Mouse (Mus musculus) G1E-ER4 (cell line): ENCODE measurements around the gene Adap2. TPM values are rescaled to one million over a fixed set of nuclear protein-coding genes. Genes with fewer than 3 reads are reported as not detected.

Source experiments
- GATA1 ChIP-seq: IDR thresholded peaks from one replicate; pipeline ENCODE4 v1.8.0; 2012; ENCODE audit warnings: low read length, inconsistent platforms
- polyA plus RNA-seq: library from polyadenylated mRNA; stranded (reverse); fragments of >175 nt; gene quantifications from 2 replicates; pipeline ENCODE4 v1.2.3, GENCODE M21; 2012

The Adap2 gene
- polyA plus RNA-seq, 1 experiment: not detected

GRCm38 (mm10) chr11:80152376-80152775 is 1.5 kb upstream of the Adap2 start:
- TF ChIP-seq GATA1: no peak

- no peak for TF ChIP-seq GATA1
Observed at GRCm38 (mm10) chr11:80154501-80154900, 596 bp downstream of the Adap2 start.

- no peak for TF ChIP-seq GATA1
Observed at GRCm38 (mm10) chr11:80155541-80155940, 1.6 kb downstream of the Adap2 start.

GRCm38 (mm10) chr11:80155961-80156360 is 2.1 kb downstream of the Adap2 start:
- TF ChIP-seq GATA1: no peak

DNA sequence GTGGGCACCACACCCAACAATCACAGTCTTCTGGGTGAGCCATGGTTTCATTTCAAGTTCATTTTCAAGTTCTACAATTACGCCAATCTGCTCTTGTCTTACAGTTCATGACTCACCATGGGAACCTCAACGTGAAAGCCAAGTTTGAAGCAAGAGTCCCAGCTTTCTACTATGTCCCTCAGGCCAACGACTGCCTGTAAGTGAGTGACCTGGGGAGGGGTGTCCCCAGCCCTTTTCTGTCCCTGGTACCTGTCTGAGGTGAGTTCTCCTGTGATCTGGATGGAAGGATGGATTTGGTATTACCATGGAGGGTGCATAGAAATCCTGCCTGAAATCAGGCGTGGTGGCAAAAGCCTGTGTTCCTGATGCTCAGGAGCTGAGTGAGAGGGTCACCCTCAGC is 2.9 kb downstream of the Adap2 start:
- TF ChIP-seq GATA1: no peak

DNA sequence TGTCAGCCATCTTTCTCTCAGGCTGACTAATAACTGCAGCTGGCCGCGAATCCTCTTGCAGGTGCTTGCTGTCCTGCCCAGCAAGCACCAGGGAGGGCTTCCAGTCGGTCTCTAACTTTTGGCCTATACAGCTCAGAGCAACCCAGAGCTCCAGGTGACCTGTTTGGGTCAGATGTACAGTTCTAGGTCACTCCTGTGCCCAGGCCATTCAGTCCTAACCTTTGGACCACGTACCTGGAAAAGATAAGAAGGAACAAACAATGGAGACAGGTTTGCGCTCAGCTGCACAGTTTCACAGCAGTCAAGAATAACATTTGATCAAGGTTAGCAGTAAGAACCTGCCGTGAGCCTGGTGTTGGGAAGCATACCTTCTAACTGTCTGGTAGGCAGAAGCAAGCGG is 5.1 kb downstream of the Adap2 start:
- no peak for TF ChIP-seq GATA1

GRCm38 (mm10) chr11:80161041-80161440 is 7.1 kb downstream of the Adap2 start:
- TF ChIP-seq GATA1: no peak

DNA sequence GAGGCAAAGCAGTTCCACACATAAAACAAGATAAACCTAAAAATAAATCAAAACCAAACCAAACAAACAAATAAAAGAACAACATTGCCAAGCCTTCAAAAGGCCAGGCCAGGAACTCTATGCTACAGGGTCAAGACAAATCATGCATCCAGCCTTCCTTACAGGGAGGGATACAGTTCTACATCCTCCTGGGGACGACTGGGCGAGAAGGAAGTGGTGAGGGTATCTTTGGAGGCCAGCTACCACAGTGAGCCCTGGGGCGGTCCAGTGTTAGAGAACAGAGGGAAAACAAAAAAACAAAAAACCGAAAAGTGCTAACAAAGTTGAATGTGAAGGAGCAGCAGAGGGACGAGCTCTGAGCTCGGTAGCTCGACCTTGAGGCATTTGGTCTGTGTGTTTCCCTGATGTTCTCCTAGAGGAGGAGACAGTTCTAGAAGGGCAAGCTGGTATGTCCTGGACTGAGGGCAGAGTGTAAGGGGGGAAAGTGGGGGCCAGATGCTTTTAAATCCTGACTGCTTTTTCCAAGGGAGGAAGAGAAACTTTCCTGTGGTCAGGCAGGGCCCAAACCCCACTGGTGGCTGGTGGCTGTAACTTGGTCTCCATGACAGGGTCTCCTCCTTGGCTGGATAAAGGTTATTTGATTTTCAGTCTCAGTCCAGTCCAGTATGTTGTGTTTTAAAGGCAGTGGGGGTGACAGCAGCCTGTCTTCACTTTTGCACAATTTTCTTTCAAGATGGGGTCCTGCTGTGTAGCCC is 9.6 kb downstream of the Adap2 start:
- no peak for TF ChIP-seq GATA1

DNA sequence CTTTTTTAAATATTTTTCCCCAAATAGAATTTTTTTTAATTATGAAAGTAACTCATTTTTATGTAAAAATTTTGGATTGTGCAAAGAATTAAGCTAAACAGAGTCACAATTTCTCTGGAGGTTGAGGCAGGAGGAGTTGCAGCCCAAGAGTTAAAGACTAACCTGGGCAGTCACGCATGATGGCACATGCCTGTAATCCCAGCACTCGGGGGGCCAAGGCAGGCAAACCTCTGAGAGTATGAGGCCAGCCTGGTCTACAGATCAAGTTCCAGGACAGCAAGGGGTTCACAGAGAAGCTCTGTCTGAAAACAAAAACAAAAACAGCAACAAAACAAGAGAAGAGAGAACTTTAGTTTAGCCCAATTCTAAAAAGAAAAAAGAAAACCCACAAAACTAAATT is 10.3 kb downstream of the Adap2 start:
- TF ChIP-seq GATA1: no peak

GRCm38 (mm10) chr11:80168121-80168520 is 14.2 kb downstream of the Adap2 start:
- TF ChIP-seq GATA1: no peak

GRCm38 (mm10) chr11:80168611-80169249 is 14.8 kb downstream of the Adap2 start:
- no peak for TF ChIP-seq GATA1

DNA sequence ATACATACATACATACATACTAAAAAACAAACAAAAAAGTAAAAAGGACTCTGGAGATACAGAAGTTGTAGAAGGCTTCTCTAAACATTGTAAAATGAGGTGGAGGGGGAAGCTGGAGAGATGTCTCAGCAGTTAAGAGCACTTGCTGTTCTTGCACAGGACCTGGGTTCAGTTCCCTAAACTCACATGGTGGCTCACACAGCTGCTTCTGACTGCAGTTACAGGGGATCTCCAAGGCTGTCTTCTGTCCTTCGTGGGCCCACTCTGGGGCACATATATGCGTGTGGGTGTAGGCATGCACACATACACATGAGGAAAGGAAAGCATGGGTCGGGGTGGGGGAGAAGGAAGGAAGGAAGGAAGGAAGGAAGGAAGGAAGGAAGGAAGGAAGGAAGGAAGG is 15.7 kb downstream of the Adap2 start:
- no peak for TF ChIP-seq GATA1

- no peak for TF ChIP-seq GATA1
Observed at GRCm38 (mm10) chr11:80170351-80170750, 16.4 kb downstream of the Adap2 start.

GRCm38 (mm10) chr11:80171884-80172283 is 18.0 kb downstream of the Adap2 start:
- TF ChIP-seq GATA1: no peak

GRCm38 (mm10) chr11:80173963-80174670 is 20.2 kb downstream of the Adap2 start:
- TF ChIP-seq GATA1: no peak

GRCm38 (mm10) chr11:80176911-80177895 is 23.3 kb downstream of the Adap2 start:
- no peak for TF ChIP-seq GATA1
